Mouse (Mus musculus): Measurements from ENCODE around the gene Prl7d1. TPM values are rescaled to one million over a fixed set of nuclear protein-coding genes. Genes with fewer than 3 reads are reported as not detected.
"Not testable (repeated sequence)": the region's sequence is repeated elsewhere in the genome, so short reads cannot be mapped to it uniquely, and the experiment has no call there.

Gene Prl7d1
- total RNA-seq (2021): not detected
- long read RNA-seq, experiment 1: 0 reads
- long read RNA-seq, experiment 2: 0 reads

DNA sequence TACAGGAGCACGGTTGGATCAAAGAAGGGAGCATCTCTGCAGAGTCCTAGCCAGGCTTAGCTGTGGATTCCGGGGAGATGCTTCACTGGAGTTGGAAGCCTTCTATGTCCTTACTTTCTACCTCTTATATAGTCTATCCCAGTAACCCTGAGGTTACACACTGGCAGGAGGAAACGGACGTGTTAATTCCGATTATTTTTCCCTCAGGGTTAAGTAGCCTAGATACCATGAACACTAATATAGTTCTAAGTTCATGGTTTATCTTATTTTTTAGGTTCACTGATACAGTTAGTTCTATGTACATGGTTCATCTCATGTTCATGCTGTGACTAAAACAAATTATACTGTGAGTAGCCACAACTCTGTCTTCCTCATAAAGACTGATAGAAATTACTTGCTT lies at the start of gene Prl7d1:
TSS of gene Prl7d1 (minus strand) at position 101 of the 400 bp plus-strand sequence.
- no peak for DNase-seq

- DNase-seq: no peak
Observed at GRCm38 (mm10) chr13:27734512-27735186, 18.1 kb upstream of the Prl7d1 start.

DNA sequence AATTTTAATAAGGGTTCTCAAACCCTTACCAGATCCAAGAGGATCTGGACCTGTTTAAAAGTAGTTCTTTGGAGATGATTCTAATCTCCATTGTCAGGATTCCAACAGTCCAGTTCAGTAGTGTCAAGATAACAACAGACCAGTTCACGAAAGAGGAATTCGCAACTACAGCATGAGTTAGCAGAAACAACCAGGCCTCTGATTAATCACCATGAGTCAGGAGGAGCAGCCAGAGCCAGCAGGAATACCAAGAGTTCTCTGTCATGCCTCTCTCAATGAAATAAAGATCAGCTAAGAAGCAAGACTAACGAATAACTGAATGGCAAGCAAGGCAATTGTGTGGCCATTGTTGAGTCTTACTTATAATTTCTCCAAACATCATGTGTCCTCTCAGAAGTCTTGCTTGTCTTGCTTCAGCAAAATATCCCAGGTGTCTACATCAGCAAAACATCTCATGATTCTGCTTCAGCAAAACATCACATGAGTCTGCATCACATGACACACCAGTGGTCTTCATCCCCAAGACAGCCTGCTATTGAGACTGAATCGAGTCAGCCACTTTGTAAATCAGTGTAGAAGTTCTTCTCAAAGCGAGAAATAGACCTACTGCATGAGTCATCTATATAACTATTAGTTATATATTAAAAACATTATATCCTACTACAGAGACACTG lies 13.9 kb upstream of the Prl7d1 start:
- not testable (repeated sequence) for DNase-seq

GRCm38 (mm10) chr13:27725057-27725456 lies 8.5 kb upstream of the Prl7d1 start:
- DNase-seq: not testable (repeated sequence)

DNA sequence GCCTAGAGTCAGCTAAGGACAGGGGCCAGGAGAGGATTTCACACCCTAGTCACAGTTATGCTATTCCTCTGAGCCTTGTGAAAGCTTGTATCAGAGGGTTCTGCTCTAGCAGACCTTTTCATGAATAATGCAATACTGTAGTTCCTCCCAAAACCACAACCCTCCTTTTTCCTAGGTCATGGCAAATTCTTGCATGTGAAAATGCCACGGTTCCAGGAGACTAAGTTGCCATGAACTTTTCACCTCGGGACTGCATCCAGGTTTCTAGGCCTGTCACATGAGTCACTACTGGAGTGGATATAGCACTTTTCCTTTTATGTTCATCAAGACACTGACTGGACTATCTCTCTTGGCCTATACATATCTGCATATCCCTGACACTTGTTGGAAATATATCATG lies 10.0 kb downstream of the Prl7d1 start:
- no peak for DNase-seq

DNA sequence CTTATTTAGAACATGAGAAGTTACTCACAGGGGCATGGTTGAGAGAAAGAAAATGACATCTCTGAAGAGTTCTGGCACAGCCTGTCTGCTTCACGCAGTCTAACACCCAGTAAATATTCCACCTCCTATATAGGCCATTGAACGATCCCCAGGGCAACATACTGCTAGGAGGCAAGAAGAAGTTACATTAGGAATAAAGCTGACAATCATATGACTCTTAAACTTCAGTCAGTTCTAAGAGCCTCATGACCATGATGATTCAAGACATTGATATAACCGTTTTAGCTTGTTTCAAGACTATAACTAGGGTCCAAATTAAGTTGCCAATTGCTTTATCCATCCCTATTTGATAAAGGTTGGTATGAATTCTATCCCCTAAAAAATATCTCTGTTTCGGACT lies 48.6 kb downstream of the Prl7d1 start, which contains the start of gene Prl7a2:
TSS of gene Prl7a2 (minus strand) at position 101 of the 400 bp plus-strand sequence.
- DNase-seq: no peak

GRCm38 (mm10) chr13:27660747-27661146 lies 55.8 kb downstream of the Prl7d1 start:
- DNase-seq: no peak

Other genes with a start within 250 kb of the Prl7d1 start
- not detected for gene Prl8a8, start 203.5 kb downstream of the Prl7d1 start, total RNA-seq (2021)
- gene Prl8a9, start 152.1 kb downstream of the Prl7d1 start, total RNA-seq (2021): not detected
- not detected for gene Prl8a1, start 134.6 kb downstream of the Prl7d1 start, total RNA-seq (2021)
- not detected for gene Prl7b1, start 106.2 kb downstream of the Prl7d1 start, total RNA-seq (2021)
- gene Prl7a1, start 74.2 kb downstream of the Prl7d1 start, total RNA-seq (2021): not detected
- not detected for gene Prl7a2, start 48.7 kb downstream of the Prl7d1 start, total RNA-seq (2021)
- gene Prl7c1, start 64.1 kb upstream of the Prl7d1 start, total RNA-seq (2021): not detected
- gene Prl2a1, start 84.9 kb upstream of the Prl7d1 start, total RNA-seq (2021): not detected
- gene Prl2c1, start 132.6 kb upstream of the Prl7d1 start, total RNA-seq (2021): not detected